Mouse (Mus musculus) thymus, adult 2 months (tissue): ENCODE results near the gene Ubfd1. TPM values are rescaled to one million over a fixed set of nuclear protein-coding genes. Genes with fewer than 3 reads are reported as not detected.
A peak's percentile ranks its signal among the peaks of the same experiment; 100 is the strongest.

Experiments used
- DNase-seq: peaks from one replicate; pipeline ENCODE4 v3.0.0; 2021
- H3K27ac ChIP-seq: fragments of 200-500 bp; 2 replicates; pipeline ENCODE4 v1.5.1; 2012; ENCODE audit warnings: low read length, control low read depth; ENCODE audit not compliant: control insufficient read depth, insufficient read depth
- H3K27me3 ChIP-seq: fragments of 200-500 bp; 2 replicates; pipeline ENCODE4 v1.6.1; 2012; ENCODE audit warnings: mild to moderate bottlenecking, low read length, moderate library complexity, mixed read lengths; ENCODE audit not compliant: control insufficient read depth, insufficient read depth
- H3K36me3 ChIP-seq: fragments of 200-500 bp; 2 replicates; pipeline ENCODE4 v1.6.1; 2012; ENCODE audit warnings: mild to moderate bottlenecking, low read length, moderate library complexity; ENCODE audit not compliant: control insufficient read depth, insufficient read depth
- H3K4me1 ChIP-seq: fragments of 200-500 bp; replicated peaks from 2 replicates; pipeline ENCODE4 v1.6.1; 2012; ENCODE audit warnings: low read length; ENCODE audit not compliant: control insufficient read depth, insufficient read depth
- H3K4me3 ChIP-seq: fragments of 200-500 bp; 2 replicates; pipeline ENCODE4 v1.5.1; 2012; ENCODE audit warnings: mild to moderate bottlenecking, low read length, control low read depth, moderate library complexity; ENCODE audit not compliant: control insufficient read depth, insufficient read depth
- CTCF ChIP-seq: fragments of 200-500 bp; IDR thresholded peaks from 2 replicates; pipeline ENCODE4 v1.5.1; 2012; ENCODE audit warnings: mild to moderate bottlenecking, control low read depth, low read length, moderate library complexity, borderline replicate concordance; ENCODE audit not compliant: control insufficient read depth, poor library complexity, insufficient read depth; ENCODE audit errors: extremely low read depth
- POLR2A ChIP-seq: fragments of 200-500 bp; IDR thresholded peaks from 2 replicates; pipeline ENCODE4 v1.6.1; 2012; ENCODE audit warnings: mild to moderate bottlenecking, low read length, control low read depth, moderate library complexity; ENCODE audit not compliant: control insufficient read depth, poor library complexity, insufficient read depth; ENCODE audit errors: extremely low read depth
- WGBS: fragments of 180-500 bp; shearing (Covaris S2); methylation state at CpG from one replicate; pipeline ENCODE4 v1.1.7; 2018; 5-methylcytosine and 5-hydroxymethylcytosine counted together
- polyA plus RNA-seq: library from polyadenylated mRNA; depleted of rRNA; stranded (reverse); fragments of >200 nt; gene quantifications from 2 replicates; pipeline ENCODE4 v1.2.3, GENCODE M21; 2012; rRNA removed

Gene Ubfd1
- polyA plus RNA-seq: 34.3 and 35.1 TPM in 2 replicates

DNA sequence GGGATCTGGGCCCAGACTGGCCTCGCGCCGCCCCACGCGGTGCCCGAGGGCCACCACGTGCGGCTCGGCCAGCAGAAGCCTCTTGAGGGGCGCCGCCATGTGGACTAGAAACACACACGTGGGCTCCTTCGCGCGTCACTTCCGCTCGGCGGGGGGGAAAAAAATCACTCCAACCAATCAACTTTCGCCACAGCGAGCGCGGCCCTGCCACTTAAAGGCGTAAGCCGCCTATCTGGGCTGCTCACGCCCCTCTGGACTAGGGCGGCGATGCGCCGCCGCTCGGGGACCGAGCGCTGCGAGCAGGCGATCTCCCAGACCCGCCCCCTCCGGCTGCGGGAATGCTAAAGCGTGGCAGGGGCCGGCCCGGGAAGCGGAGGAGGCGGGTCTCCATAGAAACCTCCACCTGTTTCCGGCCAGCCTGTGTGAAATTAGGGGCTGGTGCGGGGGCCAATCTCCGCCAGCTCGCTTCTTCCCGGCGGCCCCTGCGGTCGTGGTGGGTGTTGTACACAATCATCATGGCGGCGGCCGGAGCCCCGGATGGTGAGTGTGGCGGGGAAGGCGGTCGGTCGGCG, at the start of gene Ubfd1, which contains the start of gene Ears2:
Ubfd1 (plus strand) TSS at position 231 of the 572 bp plus-strand sequence.
Ears2 (minus strand) TSS at position 319 of the 572 bp plus-strand sequence.
- WGBS: under 1% methylated on average over 59 of the region's 60 CpGs
- H3K4me3 ChIP-seq: peak within 1 kb of the TSS; percentile 66
- peaks cover 7% of the 10 kb centered on the region for H3K36me3 ChIP-seq
- H3K4me1 ChIP-seq: peaks cover 3% of the 10 kb centered on the region
- no peak within 1 kb of the TSS; the same call in 1 of the 2 replicates for H3K27ac ChIP-seq
- TF ChIP-seq CTCF (0 out of 2 replicates have a peak, but pooled peaks have one; percentile 40), POLR2A (no peak; the same call in 1 of the 2 replicates)
- DNase-seq: peak; percentile 90
- H3K27me3 ChIP-seq: no peaks in the 10 kb centered on the region

DNA sequence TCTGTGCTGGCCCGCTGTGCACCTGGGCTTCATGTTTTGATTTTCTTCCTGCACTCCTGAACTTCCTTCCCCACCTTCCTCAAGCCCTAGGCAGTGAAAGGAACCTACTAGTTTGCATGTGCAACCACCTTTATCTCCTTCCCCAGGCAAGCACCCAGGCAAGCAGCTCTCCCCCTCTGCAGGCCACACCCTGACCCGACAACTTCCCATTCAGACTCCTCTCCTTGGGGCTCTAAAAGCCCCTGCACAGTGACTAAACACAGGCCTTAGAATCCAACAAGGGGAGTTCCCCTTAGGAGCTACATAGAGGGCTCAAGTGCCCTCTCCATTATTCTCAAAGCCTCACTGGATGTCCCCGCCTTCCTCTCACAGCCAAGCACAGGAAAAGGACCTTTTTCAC, 48.7 kb upstream of the Ubfd1 start:
- 51% methylated on average over 3 of the region's 3 CpGs for WGBS
- no peak for DNase-seq
- H3K36me3 ChIP-seq: no peaks in the 10 kb centered on the region
- H3K4me3 ChIP-seq: no peak overlapping the region
- H3K27ac ChIP-seq: no peak overlapping the region
- H3K4me1 ChIP-seq: peaks cover 7% of the 10 kb centered on the region
- no peak for TF ChIP-seq CTCF
- TF ChIP-seq POLR2A: no peak
- no peaks in the 10 kb centered on the region for H3K27me3 ChIP-seq

DNA sequence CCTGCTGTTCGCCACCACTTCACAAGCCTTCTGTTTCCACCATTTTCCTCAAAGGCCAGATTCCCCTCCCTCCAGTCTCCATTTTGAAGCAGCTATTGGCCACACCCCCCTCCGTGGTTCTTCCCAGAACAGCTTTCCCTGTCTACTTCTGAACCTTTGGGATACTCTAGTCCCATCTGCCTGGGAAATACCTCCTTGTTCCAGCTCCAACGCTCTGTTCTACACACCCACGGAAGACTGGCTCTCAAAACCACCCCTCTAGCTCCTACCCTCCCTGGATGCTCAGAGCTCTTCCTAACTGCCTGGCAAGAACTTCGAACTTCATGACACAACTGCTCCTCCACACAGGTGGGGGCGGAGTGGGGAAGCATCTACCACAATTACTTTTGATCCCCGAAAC, 48.0 kb upstream of the Ubfd1 start:
- TF ChIP-seq CTCF (no peak), POLR2A (no peak)
- no peak for DNase-seq
- peaks cover 7% of the 10 kb centered on the region for H3K4me1 ChIP-seq
- no peaks in the 10 kb centered on the region for H3K27me3 ChIP-seq
- 95% methylated on average over 7 of the region's 7 CpGs for WGBS
- no peak overlapping the region for H3K27ac ChIP-seq
- no peaks in the 10 kb centered on the region for H3K36me3 ChIP-seq
- no peak overlapping the region for H3K4me3 ChIP-seq

DNA sequence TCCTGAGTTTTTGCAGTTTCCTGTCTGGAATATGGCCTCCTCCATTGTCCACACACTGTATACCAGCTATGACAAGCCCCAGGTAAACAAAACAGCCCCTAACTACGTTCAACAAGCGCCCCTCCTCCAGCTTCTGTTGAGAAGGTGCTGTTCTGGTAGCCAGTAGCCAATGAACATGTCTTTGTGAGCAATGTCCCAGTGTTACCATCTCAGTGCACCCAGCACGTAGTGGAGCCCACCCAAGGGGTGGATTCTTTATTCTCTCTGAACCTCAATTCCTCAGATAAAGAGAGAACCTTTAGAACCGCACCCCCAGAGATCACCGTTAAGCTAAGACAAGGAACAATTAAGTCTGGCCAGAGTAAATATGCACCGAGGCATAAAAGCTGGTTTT, 46.7 kb upstream of the Ubfd1 start:
- Histone ChIP-seq H3K27me3 (no peaks in the 10 kb centered on the region), H3K4me1 (peaks cover 7% of the 10 kb centered on the region), H3K27ac (no peak overlapping the region), H3K36me3 (no peaks in the 10 kb centered on the region), H3K4me3 (peak overlapping the region; percentile 73)
- 21% methylated on average over 6 of the region's 6 CpGs for WGBS
- DNase-seq: no peak
- no peak for TF ChIP-seq CTCF
- TF ChIP-seq POLR2A: no peak

DNA sequence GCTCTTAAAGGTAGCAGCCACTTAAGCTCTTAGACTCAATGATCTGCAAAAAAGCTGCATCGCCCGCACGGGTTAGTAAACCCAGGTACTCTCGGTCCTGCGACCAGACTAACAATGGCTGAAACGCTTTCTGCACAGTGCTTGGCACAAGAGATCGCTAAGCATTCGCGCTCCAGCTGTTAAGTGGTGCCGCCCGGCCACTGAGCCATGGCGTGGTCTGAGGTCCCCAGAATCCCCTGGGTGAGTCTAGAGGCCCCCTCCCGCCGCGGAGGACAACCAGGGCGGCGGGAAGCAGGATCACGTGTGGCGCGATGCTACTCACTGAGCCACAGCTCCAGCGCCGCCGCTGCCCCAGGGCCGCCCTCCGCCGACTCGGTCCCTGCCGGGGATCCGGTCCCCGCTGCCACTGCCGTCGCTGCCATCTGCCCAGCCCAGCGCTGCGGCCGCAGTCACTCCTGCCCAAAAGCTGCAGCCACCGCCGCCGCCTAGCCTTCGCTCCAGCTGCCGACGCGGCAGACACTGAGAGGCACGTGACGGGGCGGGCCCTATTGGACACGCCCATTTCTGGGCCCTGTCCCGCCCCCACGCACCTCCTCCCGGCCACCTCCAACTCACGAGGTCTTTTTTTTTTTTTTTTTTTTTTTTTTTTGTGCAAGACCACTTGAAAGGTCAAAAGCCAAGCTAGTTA, 46.2 kb upstream of the Ubfd1 start, which contains the start of gene Gga2:
Gga2 (minus strand) TSS at position 556 of the 688 bp plus-strand sequence.
- WGBS: under 1% methylated on average over 50 of the region's 50 CpGs
- peak within 1 kb of the TSS; percentile 73 for H3K4me3 ChIP-seq
- H3K27ac ChIP-seq: no peak within 1 kb of the TSS
- H3K36me3 ChIP-seq: no peaks in the 10 kb centered on the region
- TF ChIP-seq CTCF: 0 out of 2 replicates have a peak, but pooled peaks have one; percentile 22
- TF ChIP-seq POLR2A: peak; percentile 51; the same call in 1 of the 2 replicates
- peak; percentile 88 for DNase-seq
- H3K4me1 ChIP-seq: peaks cover 7% of the 10 kb centered on the region
- no peaks in the 10 kb centered on the region for H3K27me3 ChIP-seq

DNA sequence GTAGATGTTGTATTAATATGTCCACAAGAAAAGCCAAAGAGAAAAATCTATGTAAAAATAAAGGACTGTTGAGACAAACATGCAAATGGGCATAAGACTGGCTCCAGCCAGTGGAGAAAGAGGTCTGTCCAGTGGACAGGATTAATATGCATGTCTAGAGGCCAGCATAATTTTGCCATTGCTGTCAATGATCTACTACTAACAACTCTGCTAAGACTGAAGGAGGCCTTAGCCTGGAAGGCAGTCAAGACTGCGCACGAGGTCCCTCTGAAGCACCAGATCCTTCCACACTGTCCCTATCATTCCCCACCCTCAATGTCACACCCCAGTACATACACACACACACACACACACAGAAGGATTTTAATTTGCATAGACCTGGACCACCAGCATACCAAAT, 44.8 kb upstream of the Ubfd1 start:
- no peak for TF ChIP-seq CTCF
- no peak for TF ChIP-seq POLR2A
- DNase-seq: no peak
- Histone ChIP-seq H3K36me3 (no peaks in the 10 kb centered on the region), H3K4me3 (no peak overlapping the region), H3K4me1 (peaks cover 7% of the 10 kb centered on the region), H3K27me3 (no peaks in the 10 kb centered on the region), H3K27ac (no peak overlapping the region)
- WGBS: 98% methylated on average over 2 of the region's 2 CpGs
